Mouse (Mus musculus) left cerebral cortex, postnatal 14 days (tissue): ENCODE results near the gene Gnat2. TPM values are rescaled to one million over a fixed set of nuclear protein-coding genes. Genes with fewer than 3 reads are reported as not detected.
A peak's percentile ranks its signal among the peaks of the same experiment; 100 is the strongest.

ENCODE experiments used
- DNase-seq, 2 experiments: peaks; one replicate each; pipeline ENCODE4 v3.0.0; 2021 to 2022; ENCODE audit warnings: low spot score in 2 of 2, mixed read lengths in 1 of 2
- intact Hi-C: fragments of 180-260 bp; cut with DNase I; formaldehyde crosslinking; loops from one replicate; pipeline ENCODE4 v1.15.1; 2025
- total RNA-seq, 2 experiments: library from RNA; stranded (reverse); gene quantifications; 2 replicates each; pipeline ENCODE4 v1.2.3; 2021

Gnat2 gene
- total RNA-seq, 2 experiments from 2014 or later, result not detected

DNA sequence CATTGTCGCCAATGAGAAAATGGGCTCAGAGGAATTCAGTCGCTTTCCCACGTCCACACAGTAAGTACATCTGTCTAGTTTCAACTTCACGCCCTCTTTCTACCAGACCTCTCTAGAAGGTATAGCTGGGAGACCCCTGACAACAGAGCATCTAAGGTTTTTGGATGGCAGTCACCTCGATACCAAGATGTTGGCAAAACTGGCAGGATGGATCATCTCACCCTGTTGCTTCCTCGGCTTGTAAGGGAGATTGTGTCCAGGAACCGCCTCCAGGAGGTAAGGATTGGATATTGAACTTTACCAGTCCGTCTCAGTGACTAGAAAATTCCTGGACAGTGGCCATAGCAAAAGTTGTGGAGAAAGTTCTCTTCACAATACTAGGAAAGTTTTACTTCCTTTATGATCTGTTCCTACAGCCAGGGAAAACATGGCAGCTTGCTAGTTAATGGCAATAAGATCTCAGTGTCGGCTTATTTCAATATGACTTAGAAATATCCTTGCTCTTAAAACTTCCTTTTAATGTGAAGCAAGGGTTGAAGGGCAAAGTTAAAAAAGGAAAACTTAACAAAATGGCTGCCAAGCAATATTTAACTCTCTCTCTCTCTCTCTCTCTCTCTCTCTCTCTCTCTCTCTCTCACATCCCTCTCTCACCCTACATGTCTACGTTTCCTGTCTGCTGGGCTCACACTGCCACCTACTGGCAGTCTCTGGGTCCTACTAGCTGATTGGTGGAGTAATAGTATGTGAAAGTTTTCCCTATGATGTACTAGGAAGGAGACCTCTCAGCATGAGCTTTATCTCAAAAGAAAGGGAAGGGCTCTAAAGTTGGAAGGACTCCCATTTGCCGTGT is 55.0 kb downstream of the Gnat2 start:
- peak; percentile 93 to 95 for DNase-seq
- intact Hi-C loops, result loop anchor here (2.0 to 10.0 kb wide), 4 partner anchors 60 to 283 kb away; partner anchors contain the start of genes Ampd2 and Gstm6

Other genes with a start within 250 kb of the Gnat2 start
- gene Eps8l3, start 215.6 kb upstream of the Gnat2 start, total RNA-seq, result not detected
- 100 to 1,000 TPM; 182 to 200 TPM for gene Gstm5, start 197.0 kb upstream of the Gnat2 start, total RNA-seq
- 10 to 100 TPM; 66.3 to 66.4 TPM for gene Gstm7, start 161.0 kb upstream of the Gnat2 start, total RNA-seq
- 1 to 10 TPM; 3.4 to 3.8 TPM for gene Gstm6, start 149.0 kb upstream of the Gnat2 start, total RNA-seq
- not detected for gene Gstm3, start 123.5 kb upstream of the Gnat2 start, total RNA-seq
- gene Gstm2, start 106.3 kb upstream of the Gnat2 start, total RNA-seq, result 1 to 10 TPM; 3.3 TPM
- gene Gstm1, start 74.8 kb upstream of the Gnat2 start, total RNA-seq, result 10 to 100 TPM; 66.2 to 73.0 TPM
- gene Gstm4, start 47.9 kb upstream of the Gnat2 start, total RNA-seq, result 10 to 100 TPM; 10.4 to 12.1 TPM
- gene Ampd2, start 6.1 kb upstream of the Gnat2 start, total RNA-seq, result 10 to 100 TPM; 43.3 to 50.8 TPM
- 10 to 100 TPM; 31.1 to 34.1 TPM for gene Gnai3, start 53.4 kb downstream of the Gnat2 start, total RNA-seq
- gene Gpr61, start 62.1 kb downstream of the Gnat2 start, total RNA-seq, result 10 to 100 TPM; 19.7 to 21.0 TPM
- gene Amigo1, start 93.5 kb downstream of the Gnat2 start, total RNA-seq, result 10 to 100 TPM; 55.3 to 57.7 TPM
- 10 to 100 TPM; 13.7 to 14.7 TPM for gene Cyb561d1, start 108.4 kb downstream of the Gnat2 start, total RNA-seq
- 10 to 100 TPM; 22.5 to 23.0 TPM for gene Atxn7l2, start 118.1 kb downstream of the Gnat2 start, total RNA-seq
- 1 to 10 TPM; 1.1 to 1.3 TPM for gene Sypl2, start 133.9 kb downstream of the Gnat2 start, total RNA-seq
- gene Psma5, start 164.1 kb downstream of the Gnat2 start, total RNA-seq, result 10 to 100 TPM; 83.4 to 89.6 TPM
- gene Sort1, start 191.3 kb downstream of the Gnat2 start, total RNA-seq, result 100 to 1,000 TPM; 245 to 264 TPM